Mouse (Mus musculus) stomach, embryonic 15.5 days (tissue): ENCODE results near the gene Mrpl54. TPM values are rescaled to one million over a fixed set of nuclear protein-coding genes. Genes with fewer than 3 reads are reported as not detected.

Experiments used
- ATAC-seq: fragments of 200-750 bp; cut with Nextera tagmentation; 2 replicates; pipeline ENCODE4 v1.8.0; 2017; ENCODE audit warnings: low read depth, moderate number of reproducible peaks, moderate TSS enrichment; ENCODE audit not compliant: insufficient read depth, low FRiP score
- H3K27ac ChIP-seq: fragments of 300-500 bp; sonication (generic); 2 replicates; pipeline ENCODE4 v1.5.1; 2015; ENCODE audit warnings: mild to moderate bottlenecking, inconsistent platforms
- H3K27me3 ChIP-seq: fragments of 300-500 bp; sonication (generic); replicated peaks from 2 replicates; pipeline ENCODE4 v1.6.1; 2015; ENCODE audit warnings: inconsistent platforms
- H3K36me3 ChIP-seq: fragments of 300-500 bp; sonication (generic); 2 replicates; pipeline ENCODE4 v1.6.1; 2015; ENCODE audit warnings: inconsistent platforms
- H3K4me1 ChIP-seq: fragments of 300-500 bp; sonication (generic); 2 replicates; pipeline ENCODE4 v1.6.1; 2015; ENCODE audit warnings: inconsistent platforms
- H3K4me2 ChIP-seq: fragments of 300-500 bp; sonication (generic); 2 replicates; pipeline ENCODE4 v1.6.1; 2015; ENCODE audit warnings: mild to moderate bottlenecking, inconsistent platforms
- H3K4me3 ChIP-seq: fragments of 300-500 bp; sonication (generic); replicated peaks from 2 replicates; pipeline ENCODE4 v1.5.1; 2015; ENCODE audit warnings: inconsistent platforms
- H3K9ac ChIP-seq: fragments of 300-500 bp; sonication (generic); 2 replicates; pipeline ENCODE4 v1.6.1; 2015; ENCODE audit warnings: inconsistent platforms
- H3K9me3 ChIP-seq: fragments of 300-500 bp; sonication (generic); 2 replicates; pipeline ENCODE4 v1.6.1; 2016; ENCODE audit warnings: inconsistent platforms
- WGBS: fragments of 180-500 bp; shearing (Covaris S2); methylation state at CpG from one replicate; pipeline ENCODE4 v1.1.7; 2015; 5-methylcytosine and 5-hydroxymethylcytosine counted together
- microRNA-seq: library from miRNA; unstranded; fragments of <30 nt; microRNA quantifications from one replicate; pipeline ENCODE4, GENCODE M21; 2016
- polyA plus RNA-seq: library from polyadenylated mRNA; unstranded; fragments of >200 nt; fragmentation: Nextera tagmentation; extraction: Ambion mirVana; gene quantifications from 2 replicates; pipeline ENCODE4 v1.2.1, GENCODE M21; 2015

The Mrpl54 gene
- polyA plus RNA-seq, 1 experiment from 2014 or later, result 217 TPM

DNA sequence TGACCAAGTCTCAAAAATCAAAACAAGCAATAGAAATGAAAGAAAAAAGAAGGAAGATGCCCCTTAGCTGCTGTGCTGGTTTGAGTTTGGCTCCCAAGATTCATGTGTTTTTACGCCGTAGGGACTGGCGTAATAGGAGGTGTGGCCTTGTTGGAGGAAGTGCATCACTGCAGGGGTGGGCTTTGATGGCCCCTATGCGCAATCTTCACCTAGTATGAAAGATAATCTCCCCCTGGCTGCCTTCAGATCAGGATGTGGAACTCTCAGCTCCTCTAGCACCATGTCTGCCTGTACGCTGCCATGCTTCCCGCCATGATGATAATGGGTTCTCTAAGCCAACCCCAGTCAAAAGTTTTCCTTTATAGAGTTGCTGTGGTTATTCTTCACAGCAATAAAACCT lies 50.5 kb downstream of the Mrpl54 start:
- Histone ChIP-seq H3K4me3 (no peak overlapping the region), H3K4me2 (no peak overlapping the region), H3K9ac (no peak overlapping the region), H3K27me3 (no peaks in the 10 kb centered on the region), H3K9me3 (no peaks in the 10 kb centered on the region), H3K36me3 (no peaks in the 10 kb centered on the region), H3K4me1 (no peaks in the 10 kb centered on the region), H3K27ac (no peak overlapping the region)
- no peak for ATAC-seq
- WGBS, result 81% methylated on average over 6 of the region's 6 CpGs

Small RNA genes lying within 50 kb of the gene (microRNA-seq; reads per million reads assigned to microRNA genes)
- 8.9 reads per million, percentile 24 among the genes with 10 or more reads in this experiment for gene Mir3057

Other genes starting within 250 kb of the Mrpl54 start
- gene Diras1, start 241.3 kb downstream of the Mrpl54 start, polyA plus RNA-seq, result 0.73 and 1.1 TPM in 2 replicates
- 17.7 and 17.9 TPM in 2 replicates for gene Slc39a3, start 229.5 kb downstream of the Mrpl54 start, polyA plus RNA-seq
- 159 and 163 TPM in 2 replicates for gene Sgta, start 206.8 kb downstream of the Mrpl54 start, polyA plus RNA-seq
- 56.9 and 57.9 TPM in 2 replicates for gene Thop1, start 196.9 kb downstream of the Mrpl54 start, polyA plus RNA-seq
- gene Creb3l3, start 168.1 kb downstream of the Mrpl54 start, polyA plus RNA-seq, result 10.6 and 11.4 TPM in 2 replicates
- 159 and 181 TPM in 2 replicates for gene Map2k2, start 161.0 kb downstream of the Mrpl54 start, polyA plus RNA-seq
- gene Zbtb7a, start 131.7 kb downstream of the Mrpl54 start, polyA plus RNA-seq, result 56.2 and 60.1 TPM in 2 replicates
- 41.8 and 44.9 TPM in 2 replicates for gene Pias4, start 99.0 kb downstream of the Mrpl54 start, polyA plus RNA-seq
- 517 and 544 TPM in 2 replicates for gene Eef2, start 90.3 kb downstream of the Mrpl54 start, polyA plus RNA-seq
- 61.9 and 65.4 TPM in 2 replicates for gene Dapk3, start 83.9 kb downstream of the Mrpl54 start, polyA plus RNA-seq
- gene 4930442H23Rik, start 83.1 kb downstream of the Mrpl54 start, polyA plus RNA-seq, result 0.10 TPM in 1 of 2 replicates, not detected in the other
- 0.18 and 0.26 TPM in 2 replicates for gene Nmrk2, start 64.9 kb downstream of the Mrpl54 start, polyA plus RNA-seq
- gene Atcay, start 36.1 kb downstream of the Mrpl54 start, polyA plus RNA-seq, result 1.6 and 1.9 TPM in 2 replicates
- 8.8 and 10.4 TPM in 2 replicates for gene Zfr2, start 33.8 kb downstream of the Mrpl54 start, polyA plus RNA-seq
- 3.4 and 3.8 TPM in 2 replicates for gene Matk, start 14.0 kb downstream of the Mrpl54 start, polyA plus RNA-seq
- 54.4 and 58.1 TPM in 2 replicates for gene Apba3, start within 50 bp of the Mrpl54 start, polyA plus RNA-seq
- 32.6 and 38.7 TPM in 2 replicates for gene Tjp3, start 24.6 kb upstream of the Mrpl54 start, polyA plus RNA-seq
- 43.1 and 47.6 TPM in 2 replicates for gene Pip5k1c, start 26.0 kb upstream of the Mrpl54 start, polyA plus RNA-seq
- 40.5 and 40.9 TPM in 2 replicates for gene Cactin, start 54.2 kb upstream of the Mrpl54 start, polyA plus RNA-seq
- 23.5 and 25.3 TPM in 2 replicates for gene Tbxa2r, start 61.8 kb upstream of the Mrpl54 start, polyA plus RNA-seq
- gene Gipc3, start 76.3 kb upstream of the Mrpl54 start, polyA plus RNA-seq, result 0.04 and 0.12 TPM in 2 replicates
- 78.8 and 79.1 TPM in 2 replicates for gene Hmg20b, start 83.5 kb upstream of the Mrpl54 start, polyA plus RNA-seq
- gene Mfsd12, start 90.6 kb upstream of the Mrpl54 start, polyA plus RNA-seq, result 12.8 and 13.6 TPM in 2 replicates
- gene 4930404N11Rik, start 98.9 kb upstream of the Mrpl54 start, polyA plus RNA-seq, result 1.2 and 1.5 TPM in 2 replicates
- 88.5 and 90.5 TPM in 2 replicates for gene Fzr1, start 111.6 kb upstream of the Mrpl54 start, polyA plus RNA-seq
- 78.9 and 80.4 TPM in 2 replicates for gene Dohh, start 117.5 kb upstream of the Mrpl54 start, polyA plus RNA-seq
- gene Gm48551, start 117.5 kb upstream of the Mrpl54 start, polyA plus RNA-seq, result 2.9 and 3.3 TPM in 2 replicates
- 0.41 and 1.4 TPM in 2 replicates for gene Gm48552, start 122.1 kb upstream of the Mrpl54 start, polyA plus RNA-seq
- gene Smim24, start 126.1 kb upstream of the Mrpl54 start, polyA plus RNA-seq, result 59.5 and 77.5 TPM in 2 replicates
- gene Nfic, start 188.7 kb upstream of the Mrpl54 start, polyA plus RNA-seq, result 65.5 and 78.2 TPM in 2 replicates
- gene Celf5, start 215.8 kb upstream of the Mrpl54 start, polyA plus RNA-seq, result 1.7 and 1.8 TPM in 2 replicates
- 83.9 and 93.7 TPM in 2 replicates for gene Ncln, start 229.5 kb upstream of the Mrpl54 start, polyA plus RNA-seq
- gene S1pr4, start 233.2 kb upstream of the Mrpl54 start, polyA plus RNA-seq, result 1.4 and 1.6 TPM in 2 replicates